Mouse (Mus musculus): ENCODE results near the gene Pcbp1.
"Not testable (repeated sequence)": the region's sequence is repeated elsewhere in the genome, so short reads cannot be mapped to it uniquely, and the experiment has no call there.

Gene Pcbp1

GRCm38 (mm10) chr6:86493469-86494263 is 32.5 kb downstream of the Pcbp1 start:
- peak in 1 of 2 experiments; percentile 40 for DNase-seq

- not testable (repeated sequence) for DNase-seq
These were observed 35.7 kb downstream of the Pcbp1 start for GRCm38 (mm10) chr6:86490413-86490812.

GRCm38 (mm10) chr6:86489945-86490344 is 36.2 kb downstream of the Pcbp1 start:
- DNase-seq, result no peak

- DNase-seq, result peak in 1 of 2 experiments; percentile 18
These were observed 38.0 kb downstream of the Pcbp1 start for GRCm38 (mm10) chr6:86488149-86488485.

GRCm38 (mm10) chr6:86487358-86488148 is 38.6 kb downstream of the Pcbp1 start:
- peak; percentile 76 to 78 for DNase-seq

- no peak for DNase-seq
These were observed 40.0 kb downstream of the Pcbp1 start for GRCm38 (mm10) chr6:86485943-86486640.

GRCm38 (mm10) chr6:86481871-86482270 is 44.2 kb downstream of the Pcbp1 start:
- DNase-seq, result no peak

GRCm38 (mm10) chr6:86480189-86480831 is 45.8 kb downstream of the Pcbp1 start:
- DNase-seq, result no peak

- no peak for DNase-seq
These were observed 46.3 kb downstream of the Pcbp1 start for GRCm38 (mm10) chr6:86479816-86480188.

- no peak for DNase-seq
These were observed 46.8 kb downstream of the Pcbp1 start for GRCm38 (mm10) chr6:86479311-86479710.

GRCm38 (mm10) chr6:86476931-86477330 is 49.2 kb downstream of the Pcbp1 start:
- no peak for DNase-seq

- DNase-seq, result no peak
These were observed 50.5 kb downstream of the Pcbp1 start for GRCm38 (mm10) chr6:86475462-86476167.

GRCm38 (mm10) chr6:86474646-86475181 is 51.4 kb downstream of the Pcbp1 start:
- no peak for DNase-seq
